Mouse (Mus musculus): Measurements from ENCODE around the gene Prelp.

GRCm38 (mm10) chr1:133908659-133909575 lies 12.3 kb downstream of the Prelp start:
- no peak for TF ChIP-seq EP300 (IDR thresholded peaks at IDR 0.05)
- no peak for TF ChIP-seq CTCF (IDR thresholded peaks at IDR 0.05)
